Mouse (Mus musculus): ENCODE measurements around the gene Fam69a. TPM values are rescaled to one million over a fixed set of nuclear protein-coding genes. Genes with fewer than 3 reads are reported as not detected.
A peak's percentile ranks its signal among the peaks of the same experiment; 100 is the strongest.
"Not testable (repeated sequence)": the region's sequence is repeated elsewhere in the genome, so short reads cannot be mapped to it uniquely, and the experiment has no call there.

Fam69a gene
- polyA plus RNA-seq, 1 experiment from 2014 or later = 51.2 TPM

DNA sequence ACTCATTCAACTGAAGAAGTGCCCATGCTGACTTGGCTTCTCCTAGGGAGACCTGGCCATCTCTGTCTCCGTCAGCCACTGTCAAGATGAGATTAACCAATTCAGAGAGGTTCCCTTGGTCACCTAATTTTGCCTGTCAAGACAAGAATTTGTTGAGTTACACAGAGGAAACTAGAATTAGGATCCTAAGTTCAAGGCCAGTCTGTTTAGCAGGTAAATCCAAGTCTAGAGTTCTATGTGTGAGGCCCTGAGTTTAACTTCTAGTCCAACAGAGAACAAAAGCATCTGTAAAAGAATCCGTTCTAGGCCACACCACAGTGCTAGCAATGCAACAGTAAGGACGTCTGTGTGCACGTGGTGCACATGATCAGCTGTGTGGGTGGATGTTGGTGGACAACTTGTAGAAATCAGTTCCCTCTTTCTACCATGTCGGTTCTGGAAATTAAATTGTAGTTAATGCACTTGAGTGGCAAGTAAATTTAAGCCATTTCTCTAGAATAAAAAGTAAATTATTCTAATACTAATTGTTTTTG, 76.7 kb downstream of the Fam69a start:
- peaks cover 63% of the 10 kb centered on the region for H3K36me3 ChIP-seq
- H3K27ac ChIP-seq (replicated peaks) = no peak overlapping the region
- no peak for ATAC-seq (ENCODE audit: low read depth)
- WGBS = 70% methylated on average over 5 of the region's 5 CpGs
- no peak overlapping the region for H3K9ac ChIP-seq
- no peak overlapping the region for H3K4me2 ChIP-seq
- peaks cover under 1% of the 10 kb centered on the region; the same call in 1 of the 2 replicates for H3K4me1 ChIP-seq (replicated peaks)
- H3K4me3 ChIP-seq = no peak overlapping the region
- H3K27me3 ChIP-seq = no peaks in the 10 kb centered on the region
- no peaks in the 10 kb centered on the region for H3K9me3 ChIP-seq

DNA sequence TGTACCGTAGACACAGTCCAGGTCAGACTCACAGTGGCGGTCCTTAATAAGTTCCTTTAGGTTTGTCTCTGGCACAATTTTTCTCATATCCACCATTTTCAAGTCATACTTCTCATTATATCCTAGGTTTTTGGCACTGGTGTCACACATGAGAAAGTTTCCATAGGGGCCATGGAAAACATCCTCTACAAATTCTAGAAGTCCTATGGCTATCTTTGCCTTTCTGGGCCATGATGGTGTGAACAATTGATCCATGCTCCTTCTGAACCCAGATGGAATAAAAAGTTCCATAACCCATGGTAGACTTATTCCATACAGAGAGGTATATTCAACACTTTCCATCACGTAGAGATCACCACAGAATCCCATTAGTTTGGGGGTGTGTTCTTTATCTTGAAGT, 77.2 kb downstream of the Fam69a start:
- H3K4me1 ChIP-seq (replicated peaks) = no peaks in the 10 kb centered on the region
- no peaks in the 10 kb centered on the region for H3K27me3 ChIP-seq
- H3K4me3 ChIP-seq = no peak overlapping the region
- WGBS = 85% methylated on average over 3 of the region's 3 CpGs
- no peak overlapping the region for H3K9ac ChIP-seq
- H3K4me2 ChIP-seq = no peak overlapping the region
- no peak for ATAC-seq (ENCODE audit: low read depth)
- no peak overlapping the region for H3K27ac ChIP-seq (replicated peaks)
- H3K36me3 ChIP-seq = peaks cover 68% of the 10 kb centered on the region
- H3K9me3 ChIP-seq = no peaks in the 10 kb centered on the region

DNA sequence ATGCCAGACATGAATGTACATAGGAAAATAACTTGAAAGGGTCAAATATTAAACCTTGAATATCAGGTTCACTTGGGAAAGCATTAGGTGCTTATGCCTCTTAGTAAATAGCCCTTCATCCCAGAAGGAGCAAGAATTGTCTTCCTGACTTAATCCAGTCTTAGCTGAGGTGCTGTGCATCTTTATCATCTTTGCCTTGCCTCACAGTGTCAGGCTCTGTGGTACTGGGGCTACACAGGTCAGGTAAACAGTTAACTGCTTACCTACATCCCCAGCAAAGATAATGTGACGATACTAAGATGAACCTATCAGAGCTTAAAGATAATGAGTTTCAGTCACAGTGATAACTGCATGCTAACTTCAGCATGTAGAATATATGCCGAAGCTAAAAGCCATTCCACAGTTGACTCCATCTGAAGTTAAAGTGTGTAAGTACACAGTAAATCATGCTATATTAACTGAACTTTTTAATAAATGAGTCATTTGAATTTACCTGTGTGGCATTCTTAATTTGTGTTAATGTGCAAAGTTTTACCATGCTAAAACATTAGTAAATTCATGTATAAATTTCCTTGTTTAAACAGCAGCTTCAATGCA, 78.3 kb downstream of the Fam69a start:
- ATAC-seq (ENCODE audit: low read depth) = no peak
- H3K9me3 ChIP-seq = no peaks in the 10 kb centered on the region
- no peak overlapping the region for H3K27ac ChIP-seq (replicated peaks)
- no peaks in the 10 kb centered on the region for H3K27me3 ChIP-seq
- H3K4me3 ChIP-seq = no peak overlapping the region
- 92% methylated on average over 2 of the region's 2 CpGs for WGBS
- H3K36me3 ChIP-seq = peaks cover 76% of the 10 kb centered on the region
- no peak overlapping the region for H3K4me2 ChIP-seq
- no peak overlapping the region for H3K9ac ChIP-seq
- H3K4me1 ChIP-seq (replicated peaks) = no peaks in the 10 kb centered on the region

DNA sequence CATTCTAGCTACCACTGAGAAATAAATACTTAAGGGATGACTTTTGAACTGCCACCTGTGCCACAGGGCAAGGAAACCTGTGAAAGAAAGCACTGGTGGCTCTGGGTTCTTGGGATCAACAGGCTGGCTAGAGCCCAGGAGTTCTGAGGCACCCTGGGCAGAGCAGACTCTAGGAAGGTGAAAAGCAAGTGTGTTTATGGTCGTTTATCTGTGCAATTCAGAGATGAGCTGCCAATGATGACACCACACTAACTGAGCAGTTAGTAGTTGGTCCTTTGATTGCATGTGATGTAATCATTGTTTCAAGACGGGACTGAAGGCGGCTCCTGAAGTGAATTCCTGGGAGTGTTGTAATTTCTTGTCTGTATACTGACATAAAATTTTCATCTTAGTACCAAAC, 82.6 kb downstream of the Fam69a start:
- Histone ChIP-seq H3K4me3 (no peak overlapping the region), H3K27me3 (no peaks in the 10 kb centered on the region), H3K9me3 (no peaks in the 10 kb centered on the region), H3K4me1 (replicated peaks) (peaks cover 19% of the 10 kb centered on the region), H3K4me2 (no peak overlapping the region), H3K27ac (replicated peaks) (no peak overlapping the region), H3K9ac (no peak overlapping the region), H3K36me3 (peaks cover 70% of the 10 kb centered on the region)
- 73% methylated on average over 3 of the region's 3 CpGs for WGBS
- no peak for ATAC-seq (ENCODE audit: low read depth)

DNA sequence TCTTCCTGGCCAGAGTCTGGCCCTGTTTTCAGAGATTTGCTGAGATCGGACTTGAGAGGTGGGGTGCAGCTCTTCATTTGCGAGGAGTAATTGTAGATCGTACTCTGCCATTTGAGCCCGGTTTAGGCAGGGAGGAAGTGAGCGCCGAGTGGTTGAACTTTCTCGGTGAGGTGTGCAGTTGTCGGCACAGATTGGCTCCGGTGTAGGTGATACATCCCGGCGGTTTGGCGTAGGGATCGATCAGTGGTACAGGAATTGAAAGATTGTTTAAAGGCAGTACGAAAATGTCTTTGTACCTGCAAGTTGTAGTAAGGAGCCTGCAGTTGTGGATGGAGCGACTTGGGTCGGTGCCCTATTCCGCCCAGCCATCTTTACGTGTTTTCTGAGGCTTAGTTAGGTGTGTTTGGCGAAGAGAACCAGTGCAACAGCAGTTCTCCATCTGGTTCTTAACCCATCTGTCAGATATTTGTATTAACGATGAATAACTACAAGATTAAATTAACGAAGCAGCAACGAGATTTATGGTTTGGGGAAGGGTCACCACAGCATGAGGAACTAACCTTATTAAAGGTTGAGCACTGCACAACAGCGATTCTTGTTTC, 85.8 kb downstream of the Fam69a start:
- Histone ChIP-seq H3K4me2 (peak overlapping the region; percentile 87), H3K27me3 (no peaks in the 10 kb centered on the region), H3K27ac (replicated peaks) (peak overlapping the region; percentile 91), H3K9me3 (no peaks in the 10 kb centered on the region), H3K9ac (peak overlapping the region; percentile 93), H3K4me3 (peak overlapping the region; percentile 82), H3K4me1 (replicated peaks) (peaks cover 19% of the 10 kb centered on the region), H3K36me3 (peaks cover 38% of the 10 kb centered on the region)
- WGBS = under 1% methylated on average over 23 of the region's 23 CpGs
- peak; percentile 21; the same call in 1 of the 2 replicates for ATAC-seq (ENCODE audit: low read depth)

DNA sequence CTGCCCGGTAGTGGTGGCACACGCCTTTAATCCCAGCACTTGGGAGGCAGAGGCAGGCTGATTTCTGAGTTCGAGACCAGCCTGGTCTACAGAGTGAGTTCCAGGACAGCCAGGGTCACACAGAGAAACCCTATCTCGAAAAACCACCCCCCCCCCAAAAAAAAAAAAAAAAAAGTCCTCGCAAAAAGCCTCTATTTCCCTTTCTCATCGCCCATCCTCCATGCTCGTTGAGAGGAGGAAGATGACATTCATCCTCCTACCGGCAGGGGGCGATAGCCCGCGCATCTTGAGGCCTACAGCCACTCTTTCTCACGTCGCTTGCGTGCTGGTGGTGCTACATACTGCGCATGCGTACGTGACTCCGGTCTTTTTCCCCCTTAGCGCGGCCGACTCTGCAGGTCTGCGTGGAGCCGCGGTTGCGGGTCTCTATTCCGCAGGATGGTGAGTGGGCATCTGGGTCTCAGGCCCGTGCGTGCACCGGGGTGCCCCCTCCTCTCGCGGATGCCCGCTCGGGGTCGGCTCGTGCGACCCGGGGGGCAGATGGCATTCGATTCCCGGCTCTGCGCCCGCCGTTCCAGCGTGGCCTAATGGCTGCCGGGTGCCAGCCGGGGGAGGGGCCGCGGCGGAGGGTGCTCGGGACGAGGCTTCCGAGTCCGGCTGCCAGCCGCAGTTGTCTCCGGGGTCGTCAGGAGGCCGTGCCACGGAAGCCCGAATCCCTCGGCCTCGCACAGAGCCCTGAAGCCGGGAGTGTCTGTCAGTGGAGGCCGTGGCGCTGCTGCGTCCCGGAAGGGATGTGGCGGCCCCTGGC, 86.5 kb downstream of the Fam69a start, which contains the start of gene Rpl5:
Rpl5 (plus strand) TSS at position 297 of the 808 bp plus-strand sequence.
- WGBS = 4% methylated on average over 65 of the region's 66 CpGs
- no peaks in the 10 kb centered on the region for H3K27me3 ChIP-seq
- H3K4me1 ChIP-seq (replicated peaks) = peaks cover 19% of the 10 kb centered on the region

DNA sequence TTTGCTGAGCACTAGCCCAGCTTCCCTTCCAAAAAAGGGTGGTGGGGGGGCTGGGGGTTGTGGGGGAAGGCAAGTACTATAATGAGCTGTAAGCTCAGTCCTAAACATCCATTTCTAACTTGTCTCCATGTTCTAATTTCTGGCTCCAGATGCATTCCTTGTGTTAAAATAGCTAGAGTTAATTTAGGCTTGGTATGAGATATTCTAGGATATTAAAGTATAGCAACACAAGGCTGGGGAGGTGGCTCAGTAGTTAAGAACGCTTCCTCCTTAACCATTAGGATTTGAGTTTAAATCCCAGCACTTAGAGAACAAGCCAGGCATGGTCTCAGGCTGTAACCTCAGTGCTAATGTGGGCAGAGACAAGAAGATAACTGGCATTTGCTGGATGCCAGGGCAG, 90.6 kb downstream of the Fam69a start:
- H3K4me2 ChIP-seq = no peak overlapping the region
- H3K4me3 ChIP-seq = no peak overlapping the region
- WGBS = 70% methylated on average over 1 of the region's 1 CpGs
- H3K9me3 ChIP-seq = no peaks in the 10 kb centered on the region
- no peak for ATAC-seq (ENCODE audit: low read depth)
- H3K27me3 ChIP-seq = no peaks in the 10 kb centered on the region
- no peak overlapping the region for H3K27ac ChIP-seq (replicated peaks)
- peaks cover under 1% of the 10 kb centered on the region; the same call in 1 of the 2 replicates for H3K4me1 ChIP-seq (replicated peaks)
- no peaks in the 10 kb centered on the region for H3K36me3 ChIP-seq
- H3K9ac ChIP-seq = no peak overlapping the region

More for the DNA sequence above, 86.5 kb downstream of the Fam69a start, which contains the start of gene Rpl5:
- ATAC-seq (ENCODE audit: low read depth) = peak; percentile 98
- Histone ChIP-seq H3K27ac (replicated peaks) (peak within 1 kb of the TSS; percentile 91), H3K9ac (peak within 1 kb of the TSS; percentile 93), H3K9me3 (no peaks in the 10 kb centered on the region), H3K36me3 (peaks cover 31% of the 10 kb centered on the region), H3K4me2 (peak within 1 kb of the TSS; percentile 87), H3K4me3 (peak within 1 kb of the TSS; percentile 82)

DNA sequence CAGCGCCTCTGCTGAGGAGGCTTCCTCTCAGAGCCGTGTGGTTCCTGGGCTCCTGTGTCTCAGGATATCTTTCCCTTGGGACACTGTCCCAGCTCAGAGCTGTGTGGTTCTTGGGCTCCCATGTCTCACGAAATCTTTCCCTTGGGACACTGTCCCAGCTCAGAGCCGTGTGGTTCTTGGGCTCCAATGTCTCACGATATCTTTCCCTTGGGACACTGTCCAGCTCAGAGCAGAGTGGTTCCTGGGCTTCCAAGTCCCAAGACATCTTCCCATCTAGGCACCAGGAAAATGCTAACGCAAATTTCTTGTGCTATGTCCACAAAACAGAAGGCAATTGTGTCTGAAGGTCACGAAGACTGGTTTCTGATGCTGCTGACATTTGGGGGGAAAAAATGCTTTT, 92.2 kb downstream of the Fam69a start:
- no peaks in the 10 kb centered on the region for H3K27me3 ChIP-seq
- no peak overlapping the region for H3K4me2 ChIP-seq
- no peaks in the 10 kb centered on the region for H3K4me1 ChIP-seq (replicated peaks)
- no peaks in the 10 kb centered on the region for H3K9me3 ChIP-seq
- no peak for ATAC-seq (ENCODE audit: low read depth)
- H3K4me3 ChIP-seq = no peak overlapping the region
- H3K36me3 ChIP-seq = no peaks in the 10 kb centered on the region
- no peak overlapping the region for H3K9ac ChIP-seq
- no peak overlapping the region for H3K27ac ChIP-seq (replicated peaks)
- 69% methylated on average over 7 of the region's 7 CpGs for WGBS

DNA sequence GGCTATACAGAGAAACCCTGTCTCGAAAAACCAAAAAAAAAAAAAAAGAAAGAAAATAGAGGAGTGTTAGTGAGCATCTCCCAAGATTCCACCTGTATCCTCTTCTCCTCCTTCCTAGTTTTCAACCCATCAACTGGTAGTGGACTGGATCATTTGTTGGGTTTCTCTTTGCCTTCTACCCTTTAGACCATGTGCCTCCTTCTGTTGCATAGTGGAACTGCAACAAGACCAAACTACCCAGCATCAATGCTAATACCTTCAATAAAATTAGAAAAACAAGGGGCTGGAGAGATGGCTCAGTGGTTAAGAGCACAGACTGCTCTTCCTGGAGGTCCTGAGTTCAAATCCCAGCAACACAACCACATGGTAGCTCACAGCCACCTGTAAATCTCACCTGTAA, 95.4 kb downstream of the Fam69a start:
- H3K27ac ChIP-seq (replicated peaks); ATAC-seq (ENCODE audit: low read depth); H3K36me3 ChIP-seq; H3K4me1 ChIP-seq (replicated peaks); H3K4me2 ChIP-seq; H3K9me3 ChIP-seq; H3K27me3 ChIP-seq; H3K9ac ChIP-seq; H3K4me3 ChIP-seq: not testable (repeated sequence)
- WGBS = 40% methylated on average over 1 of the region's 1 CpGs

DNA sequence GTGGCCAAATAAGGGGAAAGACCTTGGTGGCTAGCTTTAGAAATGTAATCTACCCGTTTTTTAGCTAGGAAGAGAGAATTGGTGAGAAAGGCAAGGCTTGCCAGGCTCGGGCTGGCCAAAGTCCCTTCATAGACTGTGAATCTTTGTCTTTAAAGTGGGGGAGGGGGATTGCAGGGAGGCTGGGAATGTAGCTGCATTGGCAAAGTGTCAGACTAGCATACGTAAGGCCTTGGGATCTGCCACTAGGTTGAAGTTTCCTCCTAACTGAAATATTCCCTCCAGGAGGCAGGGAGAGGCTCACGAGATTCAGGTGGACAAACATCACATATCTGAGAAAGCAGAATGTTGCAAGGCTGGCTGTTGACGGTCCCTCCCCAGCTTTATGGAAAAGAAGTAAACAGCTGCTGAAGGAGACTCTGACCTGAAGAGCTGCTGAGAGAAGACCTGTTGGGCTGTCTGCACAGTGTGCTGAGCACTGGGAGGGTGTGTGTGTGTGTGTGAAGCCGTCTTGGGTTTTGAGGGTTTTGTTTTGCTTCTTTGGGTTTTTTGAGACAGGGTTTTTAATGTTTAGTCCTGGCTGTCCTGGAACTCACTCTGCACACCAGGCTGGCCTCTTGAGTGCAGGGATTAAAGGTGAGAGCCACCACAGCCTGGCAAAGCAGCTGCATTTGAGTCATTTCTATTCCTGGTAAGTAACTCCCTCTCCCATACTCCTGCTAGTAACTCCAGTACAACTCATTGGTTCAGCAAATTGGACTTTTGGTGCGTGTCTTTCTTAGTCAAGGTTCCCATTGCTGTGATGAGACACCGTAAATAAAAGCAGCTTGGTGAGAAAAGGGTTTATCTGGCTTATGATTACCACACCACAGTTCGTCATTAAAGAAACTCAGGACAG, 96.6 kb downstream of the Fam69a start:
- no peaks in the 10 kb centered on the region for H3K4me1 ChIP-seq (replicated peaks)
- no peak overlapping the region for H3K4me2 ChIP-seq
- WGBS = 68% methylated on average over 9 of the region's 9 CpGs
- H3K36me3 ChIP-seq = no peaks in the 10 kb centered on the region
- H3K9ac ChIP-seq = no peak overlapping the region
- no peaks in the 10 kb centered on the region for H3K9me3 ChIP-seq
- no peak overlapping the region for H3K27ac ChIP-seq (replicated peaks)
- no peak for ATAC-seq (ENCODE audit: low read depth)
- H3K4me3 ChIP-seq = no peak overlapping the region
- no peaks in the 10 kb centered on the region for H3K27me3 ChIP-seq

DNA sequence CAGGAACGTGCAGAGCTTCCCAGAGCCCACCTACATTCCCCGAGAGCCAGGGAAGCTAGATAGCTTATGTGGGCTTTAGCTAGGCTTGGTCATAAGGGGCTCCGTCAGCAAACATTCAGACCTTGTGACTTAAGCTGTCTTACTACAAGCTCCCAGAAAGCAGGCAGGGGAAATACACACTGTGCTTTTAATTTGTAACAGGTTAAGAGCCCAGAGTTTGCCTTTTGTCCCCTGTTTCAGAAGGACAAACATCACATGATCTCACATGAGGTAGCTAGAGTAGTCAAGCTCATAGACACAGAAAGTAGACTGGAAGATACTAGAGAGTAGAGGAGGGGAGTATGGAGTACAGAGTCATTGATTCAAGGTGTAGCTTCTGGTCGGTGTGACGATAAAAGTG, 106.2 kb downstream of the Fam69a start:
- H3K27me3 ChIP-seq = no peaks in the 10 kb centered on the region
- H3K27ac ChIP-seq (replicated peaks) = no peak overlapping the region
- H3K9ac ChIP-seq = no peak overlapping the region
- ATAC-seq (ENCODE audit: low read depth) = no peak
- H3K4me3 ChIP-seq = no peak overlapping the region
- WGBS = 84% methylated on average over 5 of the region's 5 CpGs
- no peaks in the 10 kb centered on the region for H3K4me1 ChIP-seq (replicated peaks)
- H3K36me3 ChIP-seq = no peaks in the 10 kb centered on the region
- H3K4me2 ChIP-seq = no peak overlapping the region
- no peaks in the 10 kb centered on the region for H3K9me3 ChIP-seq
